Mouse (Mus musculus): ENCODE data around the gene Cpt1c. TPM values are rescaled to one million over a fixed set of nuclear protein-coding genes. Genes with fewer than 3 reads are reported as not detected.
"Not testable (repeated sequence)": the region's sequence is repeated elsewhere in the genome, so short reads cannot be mapped to it uniquely, and the experiment has no call there.

Gene Cpt1c
- polyA plus RNA-seq (2012; rRNA removed), result 4.4 and 6.8 TPM in 2 replicates

GRCm38 (mm10) chr7:44974383-44975116 lies at the start of gene Cpt1c:
Cpt1c (minus strand) TSS chr7:44974851.
- no peaks in the 10 kb centered on the region; the same call in 1 of the 2 replicates for H3K27me3 ChIP-seq (ENCODE audit: control insufficient read depth, insufficient read depth, low read length)
- 27% methylated on average over 22 of the region's 22 CpGs for WGBS
- peaks cover 19% of the 10 kb centered on the region for H3K36me3 ChIP-seq (ENCODE audit: control insufficient read depth, insufficient read depth, low read length)
- no peak for DNase-seq
- H3K4me1 ChIP-seq (replicated peaks; ENCODE audit: control insufficient read depth, insufficient read depth, low read length), result peaks cover 13% of the 10 kb centered on the region
- no peak within 1 kb of the TSS for H3K4me3 ChIP-seq (ENCODE audit: control insufficient read depth, insufficient read depth, low read length)
- no peak for TF ChIP-seq POLR2A (IDR thresholded peaks at IDR 0.05; ENCODE audit: control insufficient read depth, extremely low read depth, insufficient read depth, low read length, poor library complexity)
- no peak for TF ChIP-seq CTCF (IDR thresholded peaks at IDR 0.05; ENCODE audit: borderline replicate concordance, control insufficient read depth, extremely low read depth, insufficient read depth, low read length, poor library complexity)
- no peak within 1 kb of the TSS for H3K27ac ChIP-seq (ENCODE audit: control insufficient read depth, insufficient read depth, low read length)

- 70% methylated on average over 5 of the region's 5 CpGs for WGBS
These were observed 49.1 kb upstream of the Cpt1c start for GRCm38 (mm10) chr7:45023711-45024110.

GRCm38 (mm10) chr7:45020225-45020624 lies 45.6 kb upstream of the Cpt1c start:
- Histone ChIP-seq H3K27me3 (ENCODE audit: control insufficient read depth, insufficient read depth, low read length) (no peaks in the 10 kb centered on the region), H3K4me1 (replicated peaks; ENCODE audit: control insufficient read depth, insufficient read depth, low read length) (peaks cover 3% of the 10 kb centered on the region), H3K4me3 (ENCODE audit: control insufficient read depth, insufficient read depth, low read length) (no peak overlapping the region), H3K27ac (ENCODE audit: control insufficient read depth, insufficient read depth, low read length) (no peak overlapping the region), H3K36me3 (ENCODE audit: control insufficient read depth, insufficient read depth, low read length) (no peaks in the 10 kb centered on the region)
- TF ChIP-seq CTCF (IDR thresholded peaks at IDR 0.05; ENCODE audit: borderline replicate concordance, control insufficient read depth, extremely low read depth, insufficient read depth, low read length, poor library complexity), result no peak
- no peak for TF ChIP-seq POLR2A (IDR thresholded peaks at IDR 0.05; ENCODE audit: control insufficient read depth, extremely low read depth, insufficient read depth, low read length, poor library complexity)
- DNase-seq, result no peak
- 95% methylated on average over 9 of the region's 9 CpGs for WGBS

More at GRCm38 (mm10) chr7:45023711-45024110, 49.1 kb upstream of the Cpt1c start:
- DNase-seq; H3K4me3 ChIP-seq (ENCODE audit: control insufficient read depth, insufficient read depth, low read length); H3K27ac ChIP-seq (ENCODE audit: control insufficient read depth, insufficient read depth, low read length); H3K27me3 ChIP-seq (ENCODE audit: control insufficient read depth, insufficient read depth, low read length); H3K4me1 ChIP-seq (replicated peaks; ENCODE audit: control insufficient read depth, insufficient read depth, low read length): not testable (repeated sequence)
- peaks cover 12% of the 10 kb centered on the region for H3K36me3 ChIP-seq (ENCODE audit: control insufficient read depth, insufficient read depth, low read length)

- H3K4me3 ChIP-seq (ENCODE audit: control insufficient read depth, insufficient read depth, low read length), result no peak overlapping the region
- H3K4me1 ChIP-seq (replicated peaks; ENCODE audit: control insufficient read depth, insufficient read depth, low read length), result peaks cover 3% of the 10 kb centered on the region
- no peak for DNase-seq
- no peaks in the 10 kb centered on the region for H3K27me3 ChIP-seq (ENCODE audit: control insufficient read depth, insufficient read depth, low read length)
- no peak overlapping the region for H3K27ac ChIP-seq (ENCODE audit: control insufficient read depth, insufficient read depth, low read length)
- 45% methylated on average over 8 of the region's 8 CpGs for WGBS
- no peaks in the 10 kb centered on the region for H3K36me3 ChIP-seq (ENCODE audit: control insufficient read depth, insufficient read depth, low read length)
- TF ChIP-seq POLR2A (IDR thresholded peaks at IDR 0.05; ENCODE audit: control insufficient read depth, extremely low read depth, insufficient read depth, low read length, poor library complexity) (no peak), CTCF (IDR thresholded peaks at IDR 0.05; ENCODE audit: borderline replicate concordance, control insufficient read depth, extremely low read depth, insufficient read depth, low read length, poor library complexity) (no peak)
These were observed 44.5 kb upstream of the Cpt1c start for GRCm38 (mm10) chr7:45019031-45019571.

- TF ChIP-seq CTCF (IDR thresholded peaks at IDR 0.05; ENCODE audit: borderline replicate concordance, control insufficient read depth, extremely low read depth, insufficient read depth, low read length, poor library complexity), result no peak
- TF ChIP-seq POLR2A (IDR thresholded peaks at IDR 0.05; ENCODE audit: control insufficient read depth, extremely low read depth, insufficient read depth, low read length, poor library complexity), result no peak
These were observed 42.8 kb upstream of the Cpt1c start, which contains the start of gene Rras for GRCm38 (mm10) chr7:45017242-45018061. Rras (plus strand) TSS chr7:45017961.

GRCm38 (mm10) chr7:45016761-45017160 lies 42.1 kb upstream of the Cpt1c start:
- Histone ChIP-seq H3K27ac (ENCODE audit: control insufficient read depth, insufficient read depth, low read length) (peak overlapping the region; percentile 64; the same call in 1 of the 2 replicates), H3K36me3 (ENCODE audit: control insufficient read depth, insufficient read depth, low read length) (peaks cover 8% of the 10 kb centered on the region; the same call in 1 of the 2 replicates), H3K27me3 (ENCODE audit: control insufficient read depth, insufficient read depth, low read length) (no peaks in the 10 kb centered on the region), H3K4me1 (replicated peaks; ENCODE audit: control insufficient read depth, insufficient read depth, low read length) (peaks cover 3% of the 10 kb centered on the region), H3K4me3 (ENCODE audit: control insufficient read depth, insufficient read depth, low read length) (peak overlapping the region; percentile 63)
- no peak for DNase-seq
- TF ChIP-seq CTCF (IDR thresholded peaks at IDR 0.05; ENCODE audit: borderline replicate concordance, control insufficient read depth, extremely low read depth, insufficient read depth, low read length, poor library complexity), result no peak
- TF ChIP-seq POLR2A (IDR thresholded peaks at IDR 0.05; ENCODE audit: control insufficient read depth, extremely low read depth, insufficient read depth, low read length, poor library complexity), result no peak
- 0% methylated on average over 4 of the region's 4 CpGs for WGBS

More at GRCm38 (mm10) chr7:45017242-45018061, 42.8 kb upstream of the Cpt1c start, which contains the start of gene Rras:
- H3K36me3 ChIP-seq (ENCODE audit: control insufficient read depth, insufficient read depth, low read length), result peaks cover 1% of the 10 kb centered on the region; the same call in 1 of the 2 replicates
- DNase-seq, result peak; percentile 81
- peaks cover 3% of the 10 kb centered on the region for H3K4me1 ChIP-seq (replicated peaks; ENCODE audit: control insufficient read depth, insufficient read depth, low read length)
- WGBS, result under 1% methylated on average over 36 of the region's 36 CpGs
- H3K27ac ChIP-seq (ENCODE audit: control insufficient read depth, insufficient read depth, low read length), result peak within 1 kb of the TSS; percentile 64; the same call in 1 of the 2 replicates
- H3K27me3 ChIP-seq (ENCODE audit: control insufficient read depth, insufficient read depth, low read length), result no peaks in the 10 kb centered on the region
- peak within 1 kb of the TSS; percentile 63 for H3K4me3 ChIP-seq (ENCODE audit: control insufficient read depth, insufficient read depth, low read length)
